Mouse (Mus musculus) gastrocnemius, postnatal 25 days (tissue): ENCODE results near the gene Bcas3. TPM values are rescaled to one million over a fixed set of nuclear protein-coding genes. Genes with fewer than 3 reads are reported as not detected.
"Not testable (repeated sequence)": the region's sequence is repeated elsewhere in the genome, so short reads cannot be mapped to it uniquely, and the experiment has no call there.

ENCODE experiments used
- DNase-seq: peaks from one replicate; pipeline ENCODE4 v3.0.0; 2022
- total RNA-seq, 2 experiments: library from RNA; stranded (reverse); gene quantifications; 1 replicate in 1 of 2; 2 replicates in 1 of 2; pipeline ENCODE4 v1.2.3; 2021

Gene Bcas3
- total RNA-seq, 2 experiments from 2014 or later = 30.1 to 31.5 TPM

- peak; percentile 73 for DNase-seq
Measured at GRCm38 (mm10) chr11:85712860-85713813, 360.2 kb downstream of the Bcas3 start.

- DNase-seq = no peak
Measured at GRCm38 (mm10) chr11:85713814-85714208, 360.8 kb downstream of the Bcas3 start.

GRCm38 (mm10) chr11:85714312-85714931 is 361.5 kb downstream of the Bcas3 start:
- DNase-seq = no peak

- DNase-seq = not testable (repeated sequence)
Measured at GRCm38 (mm10) chr11:85716730-85717129, 363.8 kb downstream of the Bcas3 start.

GRCm38 (mm10) chr11:85719091-85719490 is 366.1 kb downstream of the Bcas3 start:
- DNase-seq = no peak

- peak; percentile 46 for DNase-seq
Measured at GRCm38 (mm10) chr11:85719766-85720165, 366.8 kb downstream of the Bcas3 start.

GRCm38 (mm10) chr11:85720269-85720773 is 367.4 kb downstream of the Bcas3 start:
- DNase-seq = no peak

GRCm38 (mm10) chr11:85721986-85722385 is 369.0 kb downstream of the Bcas3 start:
- no peak for DNase-seq

- no peak for DNase-seq
Measured at GRCm38 (mm10) chr11:85724159-85724558, 371.2 kb downstream of the Bcas3 start.

- DNase-seq = peak; percentile 50
Measured at GRCm38 (mm10) chr11:85729725-85730124, 376.8 kb downstream of the Bcas3 start.

- no peak for DNase-seq
Measured at GRCm38 (mm10) chr11:85732462-85733012, 379.6 kb downstream of the Bcas3 start.

- DNase-seq = peak; percentile 13
Measured at GRCm38 (mm10) chr11:85733577-85733976, 380.6 kb downstream of the Bcas3 start.

GRCm38 (mm10) chr11:85734317-85735211 is 381.6 kb downstream of the Bcas3 start:
- no peak for DNase-seq

GRCm38 (mm10) chr11:85737227-85737626 is 384.3 kb downstream of the Bcas3 start:
- DNase-seq = no peak

GRCm38 (mm10) chr11:85737893-85738292 is 384.9 kb downstream of the Bcas3 start:
- no peak for DNase-seq

- DNase-seq = no peak
Measured at GRCm38 (mm10) chr11:85738585-85738984, 385.6 kb downstream of the Bcas3 start.

GRCm38 (mm10) chr11:85739266-85739977 is 386.5 kb downstream of the Bcas3 start:
- no peak for DNase-seq

GRCm38 (mm10) chr11:85746373-85746772 is 393.4 kb downstream of the Bcas3 start:
- no peak for DNase-seq

- no peak for DNase-seq
Measured at GRCm38 (mm10) chr11:85748891-85749290, 395.9 kb downstream of the Bcas3 start.

- DNase-seq = no peak
Measured at GRCm38 (mm10) chr11:85751171-85751570, 398.2 kb downstream of the Bcas3 start.
